Mouse (Mus musculus) spleen, adult 2 months (tissue): Measurements from ENCODE around the gene Kmt5a.
"Not testable (repeated sequence)": the region's sequence is repeated elsewhere in the genome, so short reads cannot be mapped to it uniquely, and the experiment has no call there.

ENCODE experiments used
- CTCF ChIP-seq: fragments of 200-500 bp; IDR thresholded peaks from 2 replicates; pipeline ENCODE4 v1.5.1; 2011; ENCODE audit warnings: mild to moderate bottlenecking, inconsistent platforms; ENCODE audit not compliant: insufficient read depth, insufficient read length, insufficient replicate concordance; ENCODE audit errors: extremely low read depth
- POLR2A ChIP-seq: fragments of 200-500 bp; IDR thresholded peaks from 2 replicates; pipeline ENCODE4 v1.6.1; 2011; ENCODE audit warnings: low read depth, low read length, inconsistent platforms

- not testable (repeated sequence) for TF ChIP-seq CTCF, POLR2A
Measured at GRCm38 (mm10) chr5:124500037-124500436, 60.3 kb downstream of the Kmt5a start.
